In the genomic region with DNA sequence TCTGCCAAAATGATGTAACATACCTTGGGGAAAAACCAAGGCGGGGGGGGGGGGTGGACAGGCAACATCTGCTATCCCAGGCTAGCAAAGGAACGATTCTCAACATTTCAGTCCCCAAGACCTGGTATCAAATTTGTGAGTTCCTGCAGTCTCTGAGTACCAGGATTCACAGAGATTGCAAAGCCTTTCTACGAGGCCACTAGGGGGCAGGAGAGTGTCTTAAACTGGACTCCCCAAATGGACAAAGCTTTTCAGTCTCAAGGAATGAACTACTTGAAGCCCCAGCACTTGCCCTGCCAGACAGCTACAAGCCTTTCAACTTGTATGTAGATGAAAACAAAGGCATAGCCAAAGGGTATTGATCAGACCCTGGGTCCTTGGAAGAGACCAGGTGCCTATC, we compare ENCODE assay signal across 9 mouse cellular contexts. TPM values are rescaled to one million over a fixed set of nuclear protein-coding genes. Genes with fewer than 3 reads are reported as not detected.
A peak's percentile ranks its signal among the peaks of the same experiment; 100 is the strongest.
DNase-seq lines count a peak whose midpoint lies in the region; ATAC-seq and TF ChIP-seq lines count a peak whose summit lies in the region.
"Had no signal": no experiment of that assay in that cellular context is flagged by ENCODE, and none has a peak within 500 bp of the region (broad histone marks: within the 10 kb centered on the region; RNA-seq: fewer than 3 reads in every experiment).

No protein-coding gene starts in this region.

- peaks cover 12% of the 10 kb centered on the region for H3K4me1 ChIP-seq in forebrain, postnatal 0 days (ENCODE audit: insufficient read depth)
- peaks cover 22% of the 10 kb centered on the region for H3K4me1 ChIP-seq in forebrain, embryonic 15.5 days
- peaks cover 0 to 3% of the 10 kb centered on the region in 2 experiments; a peak in 2 of 4 replicates for H3K4me1 ChIP-seq in ES-E14 (ENCODE audit: control insufficient read depth in 2 of 2, insufficient read depth in 2 of 2, low read length in 2 of 2, poor library complexity in 1 of 2)
- H3K4me1 ChIP-seq in cerebellum, adult 2 months (ENCODE audit: control insufficient read depth, insufficient read depth, low read length) = peaks cover 5% of the 10 kb centered on the region; the same call in 1 of the 2 replicates

- H3K4me2 ChIP-seq in forebrain, postnatal 0 days (ENCODE audit: low read depth) = no peak overlapping the region
- H3K4me2 ChIP-seq in forebrain, embryonic 15.5 days (replicated peaks) = no peak overlapping the region

- no peak overlapping the region for H3K27ac ChIP-seq in forebrain, postnatal 0 days (ENCODE audit: low read depth, low read length)
- H3K27ac ChIP-seq in forebrain, embryonic 15.5 days (replicated peaks) = no peak overlapping the region
- no peak overlapping the region for H3K27ac ChIP-seq in ES-E14 (ENCODE audit: insufficient read depth, low read depth, low read length, poor library complexity, severe bottlenecking)
- H3K27ac ChIP-seq in cerebellum, adult 2 months (ENCODE audit: insufficient read depth, low read length) = no peak overlapping the region

- 6% methylated on average over 3 of the region's 3 CpGs for WGBS in forebrain, postnatal 0 days
- 2% methylated on average over 3 of the region's 3 CpGs for WGBS in forebrain, embryonic 15.5 days
- 2% methylated on average over 3 of the region's 3 CpGs for WGBS in cerebellum, adult 2 months

- peak; percentile 43 for DNase-seq in forebrain, postnatal 0 days
- DNase-seq in ES-E14 (ENCODE audit: low read depth, low spot score) = peak; percentile 65
- peak; percentile 56 to 59 for DNase-seq in cerebellum, adult 2 months
- peak; percentile 37 for DNase-seq in gastrocnemius, postnatal 25 days
- peak; percentile 19 to 89 for DNase-seq in layer of hippocampus, postnatal 25 days (ENCODE audit: extremely low spot score in 1 of 2, low spot score in 1 of 2)
- DNase-seq in spleen, postnatal 36 days (ENCODE audit: low spot score in 2 of 2) = peak; percentile 57 to 65

- no peak overlapping the region for H3K4me3 ChIP-seq in forebrain, postnatal 0 days (ENCODE audit: low read depth, low read length)
- no peak overlapping the region for H3K4me3 ChIP-seq in forebrain, embryonic 15.5 days
- H3K4me3 ChIP-seq in ES-E14 (ENCODE audit: insufficient read depth in 1 of 2, low read depth in 1 of 2, low read length in 2 of 2, poor library complexity in 1 of 2, severe bottlenecking in 1 of 2) = no peak overlapping the region
- H3K4me3 ChIP-seq in cerebellum, adult 2 months (replicated peaks; ENCODE audit: insufficient read depth, low read depth, low read length) = no peak overlapping the region
- H3K4me3 ChIP-seq: megakaryocyte, embryonic 14.5 days had no signal

- in situ Hi-C loops in ES-E14 (cut with MboI; ENCODE audit: low sequenced_read_pairs in 2 of 2, unreplicated experiment in 2 of 2) = no loop called here

- no peak for TF ChIP-seq POLR2A in cerebellum, adult 2 months (IDR thresholded peaks at IDR 0.05; ENCODE audit: borderline replicate concordance, insufficient read depth, low read length)

- H3K36me3 ChIP-seq in forebrain, postnatal 0 days (ENCODE audit: insufficient read depth) = no peaks in the 10 kb centered on the region
- peaks cover under 1% of the 10 kb centered on the region; the same call in 1 of the 2 replicates for H3K36me3 ChIP-seq in forebrain, embryonic 15.5 days
- peaks cover 2% of the 10 kb centered on the region; the same call in 1 of the 2 replicates for H3K36me3 ChIP-seq in ES-E14 (ENCODE audit: control insufficient read depth, insufficient read depth, low read length, poor library complexity, severe bottlenecking)

- peak; percentile 57 for TF ChIP-seq CTCF in forebrain, postnatal 0 days (IDR thresholded peaks at IDR 0.05; ENCODE audit: low read depth)
- peak; percentile 68; the same call in 1 of the 2 replicates for TF ChIP-seq CTCF in cerebellum, adult 2 months (IDR thresholded peaks at IDR 0.05; ENCODE audit: borderline replicate concordance, insufficient read depth, low read depth, low read length)

- ATAC-seq in forebrain, postnatal 0 days = no peak
- ATAC-seq in forebrain, embryonic 15.5 days (replicated peaks) = no peak
- ATAC-seq in megakaryocyte-erythroid progenitor cell, adult 5-6 weeks (replicated peaks; ENCODE audit: low FRiP score, low TSS enrichment, poor library complexity, severe bottlenecking) = peak; percentile 46; the same call in 1 of the 2 replicates

- H3K9ac ChIP-seq in forebrain, postnatal 0 days = no peak overlapping the region
- no peak overlapping the region for H3K9ac ChIP-seq in forebrain, embryonic 15.5 days (replicated peaks)
- H3K9ac ChIP-seq in ES-E14 (ENCODE audit: insufficient read depth, low read depth, low read length, poor library complexity, severe bottlenecking) = no peak overlapping the region

- H3K27me3 ChIP-seq in forebrain, postnatal 0 days (ENCODE audit: insufficient read depth, low read length) = no peaks in the 10 kb centered on the region
- no peaks in the 10 kb centered on the region for H3K27me3 ChIP-seq in forebrain, embryonic 15.5 days
- no peaks in the 10 kb centered on the region for H3K27me3 ChIP-seq in cerebellum, adult 2 months (ENCODE audit: control insufficient read depth, insufficient read depth, low read length)
- H3K27me3 ChIP-seq: megakaryocyte, embryonic 14.5 days had no signal

- no peaks in the 10 kb centered on the region for H3K9me3 ChIP-seq in forebrain, postnatal 0 days (ENCODE audit: low read length)
- no peaks in the 10 kb centered on the region for H3K9me3 ChIP-seq in forebrain, embryonic 15.5 days
- no peaks in the 10 kb centered on the region for H3K9me3 ChIP-seq in ES-E14 (ENCODE audit: control insufficient read depth, insufficient read depth, low read depth, low read length)
- H3K9me3 ChIP-seq: megakaryocyte, embryonic 14.5 days had no signal

TF ChIP-seq in ES-E14, 5 proteins besides CTCF, POLR2A, EP300 and RAD21:
- TF ChIP-seq CHD2 (IDR thresholded peaks at IDR 0.05; ENCODE audit: low read depth, low read length) (no peak), MAFK (IDR thresholded peaks at IDR 0.05; ENCODE audit: insufficient read depth, low read depth, low read length) (no peak), HCFC1 (IDR thresholded peaks at IDR 0.05; ENCODE audit: borderline replicate concordance, insufficient read depth, low read length) (0 out of 2 replicates have a peak, but pooled peaks have one; percentile 18), ZC3H11A (IDR thresholded peaks at IDR 0.05; ENCODE audit: borderline replicate concordance, low read depth, low read length) (peak; percentile 53; the same call in 1 of the 2 replicates), ZNF384 (IDR thresholded peaks at IDR 0.05; ENCODE audit: low read depth, low read length) (no peak)
TF ChIP-seq in ES-E14: peak in this region for 2.

RNA-seq across cellular contexts. Expression of gene Rdh11, which starts 1.3 kb away (rescaled TPM):
- total RNA-seq in forebrain, postnatal 0 days (2014; rRNA removed) = 48.3 and 52.2 TPM in 2 replicates
- 35.1 and 38.4 TPM in 2 replicates for polyA plus RNA-seq in forebrain, postnatal 0 days (2015; fragmentation: Nextera tagmentation; extraction: Ambion mirVana)
- 30.6 and 36.7 TPM in 2 replicates for polyA plus RNA-seq in forebrain, embryonic 15.5 days (2015; fragmentation: Nextera tagmentation; extraction: Ambion mirVana)
- total RNA-seq in ES-E14 (2012; rRNA removed) = 33.5 and 75.6 TPM in 2 replicates
- 31.1 and 32.4 TPM in 2 replicates for polyA plus RNA-seq in cerebellum, adult 2 months (2012; rRNA removed)
- 1 to 10 TPM; 2.4 to 2.7 TPM for total RNA-seq in gastrocnemius, postnatal 25 days (2021)
- total RNA-seq in layer of hippocampus, postnatal 25 days (2021) = 10 to 100 TPM; 17.9 to 21.2 TPM
- 17.3 and 24.7 TPM in 2 replicates for total RNA-seq in megakaryocyte-erythroid progenitor cell, adult 5-6 weeks (2014; fragmentation: Nextera tagmentation)
- 29.6 and 30.5 TPM in 2 replicates for total RNA-seq in megakaryocyte-erythroid progenitor cell, adult 5-6 weeks (2017)

RNA-seq across cellular contexts. Expression of gene Rdh12, which starts 15.3 kb away (rescaled TPM):
- 1.2 and 1.3 TPM in 2 replicates for total RNA-seq in forebrain, postnatal 0 days (2014; rRNA removed)
- 0.62 and 1.1 TPM in 2 replicates for polyA plus RNA-seq in forebrain, postnatal 0 days (2015; fragmentation: Nextera tagmentation; extraction: Ambion mirVana)
- 0.94 and 0.97 TPM in 2 replicates for polyA plus RNA-seq in forebrain, embryonic 15.5 days (2015; fragmentation: Nextera tagmentation; extraction: Ambion mirVana)
- total RNA-seq in ES-E14 (2012; rRNA removed) = 1.2 and 1.4 TPM in 2 replicates
- 2.1 and 2.6 TPM in 2 replicates for polyA plus RNA-seq in cerebellum, adult 2 months (2012; rRNA removed)
- under 1 TPM; 0.20 to 0.21 TPM for total RNA-seq in gastrocnemius, postnatal 25 days (2021)
- 1 to 10 TPM; 1.8 to 2.9 TPM for total RNA-seq in layer of hippocampus, postnatal 25 days (2021)
- total RNA-seq in megakaryocyte-erythroid progenitor cell, adult 5-6 weeks (2014; fragmentation: Nextera tagmentation) = 1.2 and 5.7 TPM in 2 replicates
- total RNA-seq in megakaryocyte-erythroid progenitor cell, adult 5-6 weeks (2017) = 0.19 TPM in 1 of 2 replicates, not detected in the other

RNA-seq across cellular contexts. Expression of gene Vti1b, which starts 21.0 kb away (rescaled TPM):
- total RNA-seq in forebrain, postnatal 0 days (2014; rRNA removed) = 97.6 and 129 TPM in 2 replicates
- 218 and 236 TPM in 2 replicates for polyA plus RNA-seq in forebrain, postnatal 0 days (2015; fragmentation: Nextera tagmentation; extraction: Ambion mirVana)
- 173 and 180 TPM in 2 replicates for polyA plus RNA-seq in forebrain, embryonic 15.5 days (2015; fragmentation: Nextera tagmentation; extraction: Ambion mirVana)
- total RNA-seq in ES-E14 (2012; rRNA removed) = 40.9 and 65.5 TPM in 2 replicates
- 124 and 137 TPM in 2 replicates for polyA plus RNA-seq in cerebellum, adult 2 months (2012; rRNA removed)
- total RNA-seq in gastrocnemius, postnatal 25 days (2021) = 10 to 100 TPM; 60.1 to 66.5 TPM
- 100 to 1,000 TPM; 147 to 174 TPM for total RNA-seq in layer of hippocampus, postnatal 25 days (2021)
- total RNA-seq in megakaryocyte-erythroid progenitor cell, adult 5-6 weeks (2014; fragmentation: Nextera tagmentation) = 40.5 and 50.0 TPM in 2 replicates
- total RNA-seq in megakaryocyte-erythroid progenitor cell, adult 5-6 weeks (2017) = 141 and 215 TPM in 2 replicates
